Mouse (Mus musculus) activated CD4-positive, CD25-positive, alpha-beta regulatory T cell, adult 4 months (primary cell): ENCODE results near the gene Lipc. TPM values are rescaled to one million over a fixed set of nuclear protein-coding genes. Genes with fewer than 3 reads are reported as not detected.
A peak's percentile ranks its signal among the peaks of the same experiment; 100 is the strongest.

Experiments
- ATAC-seq: one replicate; pipeline ENCODE4 v1.8.0; 2017
- polyA plus RNA-seq, 2 experiments: library from polyadenylated mRNA; unstranded; fragments of 100-300 nt; shearing (Covaris generic); gene quantifications; one replicate each; pipeline ENCODE4 v1.2.1; 2017

The Lipc gene
- polyA plus RNA-seq, 2 experiments from 2014 or later, result 0.37 TPM; not detected in 1

GRCm38 (mm10) chr9:70816701-70817305, 135.2 kb downstream of the Lipc start:
- no peak for ATAC-seq

- ATAC-seq, result no peak
These were observed 139.5 kb downstream of the Lipc start for GRCm38 (mm10) chr9:70812551-70812950.

GRCm38 (mm10) chr9:70807714-70808113, 144.3 kb downstream of the Lipc start:
- ATAC-seq, result no peak

GRCm38 (mm10) chr9:70806069-70806468, 146.0 kb downstream of the Lipc start:
- ATAC-seq, result no peak

GRCm38 (mm10) chr9:70802816-70803215, 149.2 kb downstream of the Lipc start:
- no peak for ATAC-seq

GRCm38 (mm10) chr9:70801761-70802160, 150.3 kb downstream of the Lipc start:
- ATAC-seq, result no peak

GRCm38 (mm10) chr9:70800588-70801315, 151.3 kb downstream of the Lipc start:
- no peak for ATAC-seq

GRCm38 (mm10) chr9:70795439-70795757, 156.6 kb downstream of the Lipc start:
- no peak for ATAC-seq

- ATAC-seq, result no peak
These were observed 157.2 kb downstream of the Lipc start for GRCm38 (mm10) chr9:70794643-70795438.

GRCm38 (mm10) chr9:70790621-70791020, 161.4 kb downstream of the Lipc start:
- ATAC-seq, result no peak

- no peak for ATAC-seq
These were observed 163.3 kb downstream of the Lipc start for GRCm38 (mm10) chr9:70788705-70789104.

GRCm38 (mm10) chr9:70782191-70782590, 169.8 kb downstream of the Lipc start:
- ATAC-seq, result no peak

- no peak for ATAC-seq
These were observed 176.5 kb downstream of the Lipc start for GRCm38 (mm10) chr9:70775517-70775916.

- ATAC-seq, result peak; percentile 85
These were observed 191.1 kb downstream of the Lipc start for GRCm38 (mm10) chr9:70760974-70761373.

GRCm38 (mm10) chr9:70751504-70752222, 200.4 kb downstream of the Lipc start:
- ATAC-seq, result no peak

Other genes with a start within 250 kb of the Lipc start
- gene Aqp9, start 216.5 kb upstream of the Lipc start, polyA plus RNA-seq, result under 1 TPM in 1 of 2 experiments, not detected in 1; 0.18 TPM